Comparison of ENCODE assay signal across 10 mouse cellular contexts in the genomic region with DNA sequence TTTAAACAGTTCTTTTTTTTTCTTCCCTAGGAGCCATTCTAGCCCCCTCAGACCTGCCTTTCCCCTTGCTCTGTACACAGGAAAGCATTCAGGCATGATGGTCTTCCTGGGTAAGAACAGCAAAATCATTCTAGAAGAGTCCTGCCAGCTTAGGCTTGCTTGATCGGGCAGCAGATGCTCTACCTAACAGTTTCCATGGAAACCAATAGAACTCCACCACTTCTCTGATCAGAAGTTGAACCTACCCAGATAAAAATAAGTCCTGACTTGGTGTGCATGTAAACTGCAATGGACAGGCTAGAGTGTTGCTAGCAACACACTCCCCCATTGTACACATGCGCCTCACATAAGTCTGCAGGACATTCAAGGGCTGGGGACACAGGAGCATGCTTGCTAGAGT. TPM values are rescaled to one million over a fixed set of nuclear protein-coding genes. Genes with fewer than 3 reads are reported as not detected.
A peak's percentile ranks its signal among the peaks of the same experiment; 100 is the strongest.
DNase-seq lines count a peak whose midpoint lies in the region; ATAC-seq and TF ChIP-seq lines count a peak whose summit lies in the region.
"Had no signal": no experiment of that assay in that cellular context is flagged by ENCODE, and none has a peak within 500 bp of the region (broad histone marks: within the 10 kb centered on the region; RNA-seq: fewer than 3 reads in every experiment).

No protein-coding gene starts in this region.

- peak; percentile 28; the same call in 1 of the 2 replicates for ATAC-seq in forebrain, embryonic 16.5 days
- ATAC-seq in forebrain, embryonic 11.5 days (replicated peaks; ENCODE audit: low FRiP score), result no peak
- ATAC-seq in hindbrain, postnatal 0 days, result peak; percentile 25; the same call in 1 of the 2 replicates
- ATAC-seq in hindbrain, embryonic 13.5 days (ENCODE audit: low FRiP score), result no peak
- ATAC-seq in lung, embryonic 14.5 days (ENCODE audit: insufficient read depth), result no peak
- ATAC-seq in midbrain, embryonic 15.5 days (replicated peaks), result 0 out of 2 replicates have a peak, but pooled peaks have one; percentile 24
- ATAC-seq in megakaryocyte progenitor cell, adult 5-6 weeks (replicated peaks; ENCODE audit: poor library complexity), result no peak

- no peak for DNase-seq in forebrain, embryonic 11.5 days (ENCODE audit: low spot score)
- peak; percentile 45 for DNase-seq in hindbrain, postnatal 0 days (ENCODE audit: low spot score)
- no peak for DNase-seq in lung, embryonic 14.5 days
- DNase-seq in lung, postnatal 36 days, result no peak

- no peak for TF ChIP-seq CTCF in hindbrain, postnatal 0 days (IDR thresholded peaks at IDR 0.05; ENCODE audit: low read depth)
- TF ChIP-seq CTCF in lung, embryonic 14.5 days (IDR thresholded peaks at IDR 0.05; ENCODE audit: low read depth), result no peak

- 0 out of 2 replicates have a peak, but pooled peaks cover 11% of the 10 kb centered on the region for H3K4me1 ChIP-seq in forebrain, embryonic 16.5 days (replicated peaks; ENCODE audit: control insufficient read depth, insufficient read depth, low read length)
- no peaks in the 10 kb centered on the region for H3K4me1 ChIP-seq in forebrain, embryonic 11.5 days (replicated peaks; ENCODE audit: control insufficient read depth, insufficient read depth, low read length)
- H3K4me1 ChIP-seq in hindbrain, postnatal 0 days (ENCODE audit: insufficient read depth, low read length), result peaks cover 8% of the 10 kb centered on the region; the same call in 1 of the 2 replicates
- H3K4me1 ChIP-seq in hindbrain, embryonic 13.5 days (replicated peaks), result peaks cover 18% of the 10 kb centered on the region; the same call in 1 of the 2 replicates
- H3K4me1 ChIP-seq in lung, embryonic 14.5 days (ENCODE audit: insufficient read depth), result peaks cover 18% of the 10 kb centered on the region
- peaks cover 7% of the 10 kb centered on the region; the same call in 1 of the 2 replicates for H3K4me1 ChIP-seq in midbrain, embryonic 15.5 days

- H3K36me3 ChIP-seq in forebrain, embryonic 16.5 days (ENCODE audit: control insufficient read depth, insufficient read depth), result no peaks in the 10 kb centered on the region
- H3K36me3 ChIP-seq in forebrain, embryonic 11.5 days (ENCODE audit: control insufficient read depth, insufficient read depth, low read length), result no peaks in the 10 kb centered on the region
- H3K36me3 ChIP-seq in hindbrain, postnatal 0 days (ENCODE audit: insufficient read depth, low read length), result no peaks in the 10 kb centered on the region
- peaks cover 33% of the 10 kb centered on the region for H3K36me3 ChIP-seq in hindbrain, embryonic 13.5 days
- no peaks in the 10 kb centered on the region for H3K36me3 ChIP-seq in lung, embryonic 14.5 days (ENCODE audit: insufficient read depth)
- H3K36me3 ChIP-seq in midbrain, embryonic 15.5 days (replicated peaks), result no peaks in the 10 kb centered on the region; the same call in 1 of the 2 replicates

- H3K9ac ChIP-seq in forebrain, embryonic 16.5 days (replicated peaks; ENCODE audit: low read depth, low read length), result no peak overlapping the region
- H3K9ac ChIP-seq in forebrain, embryonic 11.5 days (ENCODE audit: low read length), result no peak overlapping the region
- no peak overlapping the region for H3K9ac ChIP-seq in hindbrain, postnatal 0 days (replicated peaks; ENCODE audit: low read length)
- no peak overlapping the region for H3K9ac ChIP-seq in hindbrain, embryonic 13.5 days
- no peak overlapping the region for H3K9ac ChIP-seq in lung, embryonic 14.5 days
- H3K9ac ChIP-seq in midbrain, embryonic 15.5 days, result no peak overlapping the region

- no peak overlapping the region for H3K4me2 ChIP-seq in forebrain, embryonic 16.5 days (ENCODE audit: low read length)
- H3K4me2 ChIP-seq in forebrain, embryonic 11.5 days (ENCODE audit: low read depth, low read length, severe bottlenecking), result no peak overlapping the region
- no peak overlapping the region for H3K4me2 ChIP-seq in hindbrain, postnatal 0 days (ENCODE audit: low read depth, low read length)
- no peak overlapping the region for H3K4me2 ChIP-seq in hindbrain, embryonic 13.5 days
- no peak overlapping the region for H3K4me2 ChIP-seq in lung, embryonic 14.5 days
- no peak overlapping the region for H3K4me2 ChIP-seq in midbrain, embryonic 15.5 days

- WGBS in forebrain, embryonic 16.5 days, result 75% methylated on average over 2 of the region's 2 CpGs
- 89% methylated on average over 2 of the region's 2 CpGs for WGBS in forebrain, embryonic 11.5 days
- 54% methylated on average over 2 of the region's 2 CpGs for WGBS in hindbrain, postnatal 0 days
- 76% methylated on average over 2 of the region's 2 CpGs for WGBS in hindbrain, embryonic 13.5 days
- 77% methylated on average over 2 of the region's 2 CpGs for WGBS in lung, embryonic 14.5 days
- WGBS in midbrain, embryonic 15.5 days, result 67% methylated on average over 2 of the region's 2 CpGs

- no peak overlapping the region for H3K27ac ChIP-seq in forebrain, embryonic 16.5 days (ENCODE audit: low read length)
- no peak overlapping the region for H3K27ac ChIP-seq in forebrain, embryonic 11.5 days (ENCODE audit: low read depth, low read length)
- peak overlapping the region; percentile 23; the same call in 1 of the 2 replicates for H3K27ac ChIP-seq in hindbrain, postnatal 0 days
- no peak overlapping the region for H3K27ac ChIP-seq in hindbrain, embryonic 13.5 days
- peak overlapping the region; percentile 75 for H3K27ac ChIP-seq in lung, embryonic 14.5 days (ENCODE audit: low read depth)
- peak overlapping the region; percentile 31; the same call in 1 of the 2 replicates for H3K27ac ChIP-seq in midbrain, embryonic 15.5 days
- H3K27ac ChIP-seq: kidney, postnatal 0 days had no signal

- H3K9me3 ChIP-seq in forebrain, embryonic 16.5 days (ENCODE audit: control insufficient read depth, low read length), result no peaks in the 10 kb centered on the region
- no peaks in the 10 kb centered on the region for H3K9me3 ChIP-seq in forebrain, embryonic 11.5 days (ENCODE audit: control insufficient read depth, low read length)
- H3K9me3 ChIP-seq in hindbrain, postnatal 0 days (ENCODE audit: low read length), result no peaks in the 10 kb centered on the region
- H3K9me3 ChIP-seq in hindbrain, embryonic 13.5 days, result no peaks in the 10 kb centered on the region
- H3K9me3 ChIP-seq in lung, embryonic 14.5 days (ENCODE audit: low read depth, low read length), result no peaks in the 10 kb centered on the region
- H3K9me3 ChIP-seq in midbrain, embryonic 15.5 days, result no peaks in the 10 kb centered on the region

- H3K4me3 ChIP-seq in forebrain, embryonic 16.5 days (replicated peaks; ENCODE audit: low read length), result no peak overlapping the region
- no peak overlapping the region for H3K4me3 ChIP-seq in forebrain, embryonic 11.5 days (ENCODE audit: low read depth, low read length)
- H3K4me3 ChIP-seq in hindbrain, postnatal 0 days (ENCODE audit: low read length), result no peak overlapping the region
- no peak overlapping the region for H3K4me3 ChIP-seq in hindbrain, embryonic 13.5 days
- no peak overlapping the region for H3K4me3 ChIP-seq in lung, embryonic 14.5 days (ENCODE audit: low read depth, low read length)
- H3K4me3 ChIP-seq in midbrain, embryonic 15.5 days, result no peak overlapping the region
- H3K4me3 ChIP-seq: erythroblast, embryonic 14.5 days had no signal

- H3K27me3 ChIP-seq in forebrain, embryonic 16.5 days (replicated peaks; ENCODE audit: control insufficient read depth, insufficient read depth, low read length), result no peaks in the 10 kb centered on the region
- H3K27me3 ChIP-seq in forebrain, embryonic 11.5 days (ENCODE audit: control insufficient read depth, insufficient read depth, low read length), result no peaks in the 10 kb centered on the region
- H3K27me3 ChIP-seq in hindbrain, postnatal 0 days (ENCODE audit: insufficient read depth, low read length), result no peaks in the 10 kb centered on the region
- H3K27me3 ChIP-seq in hindbrain, embryonic 13.5 days, result no peaks in the 10 kb centered on the region
- H3K27me3 ChIP-seq in lung, embryonic 14.5 days (ENCODE audit: insufficient read depth, low read length), result no peaks in the 10 kb centered on the region
- no peaks in the 10 kb centered on the region for H3K27me3 ChIP-seq in midbrain, embryonic 15.5 days (replicated peaks)

RNA-seq across cellular contexts. Expression of a gene that starts 39.5 kb away (rescaled TPM):
- 29.1 and 30.6 TPM in 2 replicates for polyA plus RNA-seq in forebrain, embryonic 16.5 days (2015; fragmentation: Nextera tagmentation; extraction: Ambion mirVana)
- polyA plus RNA-seq in forebrain, embryonic 11.5 days (2014; fragmentation: Nextera tagmentation; extraction: Ambion mirVana), result 29.9 and 33.1 TPM in 2 replicates
- 19.4 and 33.1 TPM in 2 replicates for total RNA-seq in hindbrain, postnatal 0 days (2014; rRNA removed)
- polyA plus RNA-seq in hindbrain, postnatal 0 days (2015; fragmentation: Nextera tagmentation; extraction: Ambion mirVana), result 17.7 and 17.8 TPM in 2 replicates
- polyA plus RNA-seq in hindbrain, embryonic 13.5 days (2015; fragmentation: Nextera tagmentation; extraction: Ambion mirVana), result 23.6 TPM in 2 replicates
- 33.9 and 38.2 TPM in 2 replicates for polyA plus RNA-seq in lung, embryonic 14.5 days (2014; fragmentation: Nextera tagmentation; extraction: Ambion mirVana)
- 24.3 and 27.5 TPM in 2 replicates for polyA plus RNA-seq in midbrain, embryonic 15.5 days (2015; fragmentation: Nextera tagmentation; extraction: Ambion mirVana)
- 26.4 and 26.5 TPM in 2 replicates for total RNA-seq in megakaryocyte progenitor cell, adult 5-6 weeks (2015)
- 11.5 and 14.6 TPM in 2 replicates for total RNA-seq in megakaryocyte progenitor cell, adult 5-6 weeks (2017)

RNA-seq across cellular contexts. Expression of a gene that starts 39.9 kb away (rescaled TPM):
- polyA plus RNA-seq in forebrain, embryonic 16.5 days (2015; fragmentation: Nextera tagmentation; extraction: Ambion mirVana), result 293 and 335 TPM in 2 replicates
- 400 and 407 TPM in 2 replicates for polyA plus RNA-seq in forebrain, embryonic 11.5 days (2014; fragmentation: Nextera tagmentation; extraction: Ambion mirVana)
- 62.1 and 95.6 TPM in 2 replicates for total RNA-seq in hindbrain, postnatal 0 days (2014; rRNA removed)
- 278 and 295 TPM in 2 replicates for polyA plus RNA-seq in hindbrain, postnatal 0 days (2015; fragmentation: Nextera tagmentation; extraction: Ambion mirVana)
- polyA plus RNA-seq in hindbrain, embryonic 13.5 days (2015; fragmentation: Nextera tagmentation; extraction: Ambion mirVana), result 329 and 335 TPM in 2 replicates
- 357 and 369 TPM in 2 replicates for polyA plus RNA-seq in lung, embryonic 14.5 days (2014; fragmentation: Nextera tagmentation; extraction: Ambion mirVana)
- 292 and 300 TPM in 2 replicates for polyA plus RNA-seq in midbrain, embryonic 15.5 days (2015; fragmentation: Nextera tagmentation; extraction: Ambion mirVana)
- total RNA-seq in megakaryocyte progenitor cell, adult 5-6 weeks (2015), result 117 TPM in 2 replicates
- total RNA-seq in megakaryocyte progenitor cell, adult 5-6 weeks (2017), result 96.3 and 127 TPM in 2 replicates

Comparison
In these comparisons a context has a peak if more than half of its experiments do, and no peak if none do; other contexts are left out.
1. ATAC-seq: peak in forebrain, embryonic 16.5 days (single experiment), hindbrain, postnatal 0 days (single experiment) and midbrain, embryonic 15.5 days (single experiment); none in forebrain, embryonic 11.5 days (single experiment), hindbrain, embryonic 13.5 days (single experiment), lung, embryonic 14.5 days (single experiment) and megakaryocyte progenitor cell, adult 5-6 weeks (single experiment).
2. H3K27ac ChIP-seq: peak in hindbrain, postnatal 0 days (single experiment), lung, embryonic 14.5 days (single experiment) and midbrain, embryonic 15.5 days (single experiment); none in forebrain, embryonic 16.5 days (single experiment), forebrain, embryonic 11.5 days (single experiment) and hindbrain, embryonic 13.5 days (single experiment).